Mouse (Mus musculus) olfactory bulb, adult 2 months (tissue): Measurements from ENCODE around the gene Olfr1375. TPM values are rescaled to one million over a fixed set of nuclear protein-coding genes. Genes with fewer than 3 reads are reported as not detected.
"Not testable (repeated sequence)": the region's sequence is repeated elsewhere in the genome, so short reads cannot be mapped to it uniquely, and the experiment has no call there.

Experiments
- H3K27ac ChIP-seq: fragments of 200-500 bp; 2 replicates; pipeline ENCODE4 v1.5.1; 2012; ENCODE audit warnings: low read depth, low read length; ENCODE audit not compliant: insufficient read depth
- H3K4me1 ChIP-seq: fragments of 200-500 bp; 2 replicates; pipeline ENCODE4 v1.6.1; 2012; ENCODE audit warnings: low read length; ENCODE audit not compliant: control insufficient read depth, insufficient read depth
- H3K4me3 ChIP-seq: fragments of 200-500 bp; 2 replicates; pipeline ENCODE4 v1.5.1; 2012; ENCODE audit warnings: mild to moderate bottlenecking, low read depth, low read length, moderate library complexity; ENCODE audit not compliant: insufficient read depth
- CTCF ChIP-seq: fragments of 200-500 bp; IDR thresholded peaks from 2 replicates; pipeline ENCODE4 v1.5.1; 2012; ENCODE audit warnings: low read depth, mild to moderate bottlenecking, low read length, moderate library complexity; ENCODE audit not compliant: insufficient read depth
- POLR2A ChIP-seq: fragments of 200-500 bp; IDR thresholded peaks from 2 replicates; pipeline ENCODE4 v1.6.1; 2012; ENCODE audit warnings: mild to moderate bottlenecking, low read depth, low read length, moderate library complexity; ENCODE audit not compliant: insufficient read depth
- WGBS: fragments of 180-500 bp; shearing (Covaris S2); methylation state at CpG from one replicate; pipeline ENCODE4 v1.1.7; 2018; 5-methylcytosine and 5-hydroxymethylcytosine counted together
- polyA plus RNA-seq: library from polyadenylated mRNA; stranded (reverse); fragments of >200 nt; gene quantifications from 2 replicates; pipeline ENCODE4 v1.2.4, GENCODE M21; 2012; ENCODE audit warnings: low replicate concordance; ENCODE audit not compliant: missing spikeins, insufficient read depth, insufficient read length

The Olfr1375 gene
- not detected in 2 replicates for polyA plus RNA-seq

GRCm38 (mm10) chr11:51047809-51048208 lies at the start of gene Olfr1375:
TSS of gene Olfr1375 (plus strand) at chr11:51048109.
- H3K27ac ChIP-seq, H3K4me1 ChIP-seq, H3K4me3 ChIP-seq: not testable (repeated sequence)
- 72% methylated on average over 3 of the region's 3 CpGs for WGBS

GRCm38 (mm10) chr11:51003296-51003695 lies 44.6 kb upstream of the Olfr1375 start, which contains the start of gene Olfr51:
TSS of gene Olfr51 (plus strand) at chr11:51003596.
- Histone ChIP-seq H3K4me3 (no peak within 1 kb of the TSS), H3K4me1 (no peaks in the 10 kb centered on the region), H3K27ac (no peak within 1 kb of the TSS)
- TF ChIP-seq POLR2A (no peak), CTCF (no peak)
- 76% methylated on average over 5 of the region's 5 CpGs for WGBS

- Histone ChIP-seq H3K4me1 (no peaks in the 10 kb centered on the region), H3K4me3 (no peak overlapping the region), H3K27ac (no peak overlapping the region)
- TF ChIP-seq POLR2A (no peak), CTCF (no peak)
- WGBS: 37% methylated on average over 5 of the region's 5 CpGs
Observed at GRCm38 (mm10) chr11:51011821-51012220, 36.1 kb upstream of the Olfr1375 start.

- Histone ChIP-seq H3K27ac (no peak within 1 kb of the TSS), H3K4me1 (no peaks in the 10 kb centered on the region), H3K4me3 (no peak within 1 kb of the TSS)
- TF ChIP-seq CTCF: no peak
- no peak for TF ChIP-seq POLR2A
- WGBS: 56% methylated on average over 1 of the region's 1 CpGs
Observed at GRCm38 (mm10) chr11:51013936-51014335, 34.0 kb upstream of the Olfr1375 start, which contains the start of gene Olfr54. TSS of gene Olfr54 (plus strand) at chr11:51014236.

- 57% methylated on average over 2 of the region's 2 CpGs for WGBS
- TF ChIP-seq POLR2A: no peak
- TF ChIP-seq CTCF: no peak
- H3K27ac ChIP-seq: no peak overlapping the region
- no peak overlapping the region for H3K4me3 ChIP-seq
- no peaks in the 10 kb centered on the region for H3K4me1 ChIP-seq
Observed at GRCm38 (mm10) chr11:51016341-51016740, 31.6 kb upstream of the Olfr1375 start.

GRCm38 (mm10) chr11:51026811-51027210 lies 21.1 kb upstream of the Olfr1375 start:
- WGBS: 84% methylated on average over 11 of the region's 11 CpGs
- not testable (repeated sequence) for H3K27ac ChIP-seq, H3K4me3 ChIP-seq, H3K4me1 ChIP-seq

- H3K4me1 ChIP-seq, H3K4me3 ChIP-seq, H3K27ac ChIP-seq: not testable (repeated sequence)
- WGBS: 77% methylated on average over 8 of the region's 8 CpGs
Observed at GRCm38 (mm10) chr11:51029381-51029780, 18.5 kb upstream of the Olfr1375 start.

- H3K27ac ChIP-seq: no peak overlapping the region
- no peaks in the 10 kb centered on the region for H3K4me1 ChIP-seq
- no peak overlapping the region for H3K4me3 ChIP-seq
- 74% methylated on average over 2 of the region's 2 CpGs for WGBS
- TF ChIP-seq POLR2A (no peak), CTCF (no peak)
Observed at GRCm38 (mm10) chr11:51030225-51030624, 17.7 kb upstream of the Olfr1375 start.

GRCm38 (mm10) chr11:51032851-51033250 lies 15.1 kb upstream of the Olfr1375 start:
- H3K4me3 ChIP-seq: no peak overlapping the region
- TF ChIP-seq CTCF: no peak
- TF ChIP-seq POLR2A: no peak
- no peak overlapping the region for H3K27ac ChIP-seq
- 15% methylated on average over 1 of the region's 1 CpGs for WGBS
- no peaks in the 10 kb centered on the region for H3K4me1 ChIP-seq

- H3K27ac ChIP-seq, H3K4me1 ChIP-seq, H3K4me3 ChIP-seq: not testable (repeated sequence)
Observed at GRCm38 (mm10) chr11:51034141-51034540, 13.8 kb upstream of the Olfr1375 start.

GRCm38 (mm10) chr11:51035951-51036350 lies 12.0 kb upstream of the Olfr1375 start:
- no peak overlapping the region for H3K27ac ChIP-seq
- TF ChIP-seq CTCF: no peak
- H3K4me1 ChIP-seq: no peaks in the 10 kb centered on the region
- 90% methylated on average over 2 of the region's 2 CpGs for WGBS
- H3K4me3 ChIP-seq: no peak overlapping the region

- 65% methylated on average over 3 of the region's 3 CpGs for WGBS
- not testable (repeated sequence) for H3K4me1 ChIP-seq, H3K4me3 ChIP-seq, H3K27ac ChIP-seq
Observed at GRCm38 (mm10) chr11:51044776-51045175, 3.1 kb upstream of the Olfr1375 start.
